Mouse (Mus musculus): ENCODE data around the gene Prickle1.

The Prickle1 gene

GRCm38 (mm10) chr15:93595746-93596145 lies at the start of gene Prickle1:
Gene Prickle1 (minus strand): TSS chr15:93595891.
- peak; percentile 90 for DNase-seq (ENCODE audit: low spot score)

- no peak for DNase-seq (ENCODE audit: low spot score)
Measured at GRCm38 (mm10) chr15:93640221-93640620, 44.5 kb upstream of the Prickle1 start.

GRCm38 (mm10) chr15:93636976-93637375 lies 41.3 kb upstream of the Prickle1 start:
- DNase-seq (ENCODE audit: low spot score) = no peak

- DNase-seq (ENCODE audit: low spot score) = no peak
Measured at GRCm38 (mm10) chr15:93635603-93636002, 39.9 kb upstream of the Prickle1 start.

- no peak for DNase-seq (ENCODE audit: low spot score)
Measured at GRCm38 (mm10) chr15:93634536-93634935, 38.8 kb upstream of the Prickle1 start.

GRCm38 (mm10) chr15:93630001-93630541 lies 34.4 kb upstream of the Prickle1 start:
- DNase-seq (ENCODE audit: low spot score) = no peak

- DNase-seq (ENCODE audit: low spot score) = no peak
Measured at GRCm38 (mm10) chr15:93629201-93629600, 33.5 kb upstream of the Prickle1 start.

GRCm38 (mm10) chr15:93627836-93628797 lies 32.4 kb upstream of the Prickle1 start:
- DNase-seq (ENCODE audit: low spot score) = no peak

- DNase-seq (ENCODE audit: low spot score) = no peak
Measured at GRCm38 (mm10) chr15:93619551-93619950, 23.9 kb upstream of the Prickle1 start.

GRCm38 (mm10) chr15:93618442-93619150 lies 22.9 kb upstream of the Prickle1 start:
- no peak for DNase-seq (ENCODE audit: low spot score)

GRCm38 (mm10) chr15:93616277-93616676 lies 20.6 kb upstream of the Prickle1 start:
- DNase-seq (ENCODE audit: low spot score) = no peak

GRCm38 (mm10) chr15:93615031-93615430 lies 19.3 kb upstream of the Prickle1 start:
- no peak for DNase-seq (ENCODE audit: low spot score)

- no peak for DNase-seq (ENCODE audit: low spot score)
Measured at GRCm38 (mm10) chr15:93613606-93614005, 17.9 kb upstream of the Prickle1 start.

- no peak for DNase-seq (ENCODE audit: low spot score)
Measured at GRCm38 (mm10) chr15:93611536-93612300, 16.0 kb upstream of the Prickle1 start.

- no peak for DNase-seq (ENCODE audit: low spot score)
Measured at GRCm38 (mm10) chr15:93610721-93611201, 15.1 kb upstream of the Prickle1 start.

- no peak for DNase-seq (ENCODE audit: low spot score)
Measured at GRCm38 (mm10) chr15:93610288-93610687, 14.6 kb upstream of the Prickle1 start.

- no peak for DNase-seq (ENCODE audit: low spot score)
Measured at GRCm38 (mm10) chr15:93602850-93603249, 7.2 kb upstream of the Prickle1 start.

GRCm38 (mm10) chr15:93601461-93602015 lies 5.8 kb upstream of the Prickle1 start:
- DNase-seq (ENCODE audit: low spot score) = no peak

GRCm38 (mm10) chr15:93596991-93597390 lies 1.3 kb upstream of the Prickle1 start:
- no peak for DNase-seq (ENCODE audit: low spot score)

- DNase-seq (ENCODE audit: low spot score) = peak; percentile 81
Measured at GRCm38 (mm10) chr15:93596285-93596684, 594 bp upstream of the Prickle1 start.
